Mouse (Mus musculus) T-helper 17 cell (primary cell): ENCODE measurements around the gene Fkbp5.
"Not testable (repeated sequence)": the region's sequence is repeated elsewhere in the genome, so short reads cannot be mapped to it uniquely, and the experiment has no call there.

Experiments used
- in situ Hi-C, 2 experiments: fragments of 300-600 bp; cut with MboI, MseI; formaldehyde crosslinking; loops; 1 replicate in 1 of 2; 2 replicates in 1 of 2; pipeline ENCODE4 v1.15.1; 2025; ENCODE audit warnings: high pct_unique_total_duplicates in 2 of 2

Fkbp5 gene

DNA sequence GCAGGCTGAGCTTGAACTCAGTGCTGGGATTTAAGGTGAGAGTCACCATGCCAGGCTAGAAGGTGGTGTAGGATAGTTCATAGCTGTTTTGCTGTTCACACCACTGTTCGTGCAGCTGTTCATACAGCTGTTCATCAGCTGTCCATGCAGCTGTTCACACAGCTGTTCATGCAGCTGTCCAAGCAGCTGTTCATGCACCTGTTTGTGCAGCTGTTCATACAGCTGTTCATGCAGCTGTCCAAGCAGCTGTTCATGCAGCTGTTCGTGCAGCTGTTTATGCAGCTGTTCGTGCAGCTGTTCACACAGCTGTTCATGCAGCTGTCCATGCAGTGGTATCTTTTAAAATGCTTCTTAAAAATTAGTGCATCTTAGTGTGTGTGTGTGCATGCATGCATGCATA is 128.8 kb downstream of the Fkbp5 start:
- in situ Hi-C loops, result loop anchor here (5.0 kb wide), 1 partner anchor 139 kb away; no protein-coding TSS in a partner anchor

DNA sequence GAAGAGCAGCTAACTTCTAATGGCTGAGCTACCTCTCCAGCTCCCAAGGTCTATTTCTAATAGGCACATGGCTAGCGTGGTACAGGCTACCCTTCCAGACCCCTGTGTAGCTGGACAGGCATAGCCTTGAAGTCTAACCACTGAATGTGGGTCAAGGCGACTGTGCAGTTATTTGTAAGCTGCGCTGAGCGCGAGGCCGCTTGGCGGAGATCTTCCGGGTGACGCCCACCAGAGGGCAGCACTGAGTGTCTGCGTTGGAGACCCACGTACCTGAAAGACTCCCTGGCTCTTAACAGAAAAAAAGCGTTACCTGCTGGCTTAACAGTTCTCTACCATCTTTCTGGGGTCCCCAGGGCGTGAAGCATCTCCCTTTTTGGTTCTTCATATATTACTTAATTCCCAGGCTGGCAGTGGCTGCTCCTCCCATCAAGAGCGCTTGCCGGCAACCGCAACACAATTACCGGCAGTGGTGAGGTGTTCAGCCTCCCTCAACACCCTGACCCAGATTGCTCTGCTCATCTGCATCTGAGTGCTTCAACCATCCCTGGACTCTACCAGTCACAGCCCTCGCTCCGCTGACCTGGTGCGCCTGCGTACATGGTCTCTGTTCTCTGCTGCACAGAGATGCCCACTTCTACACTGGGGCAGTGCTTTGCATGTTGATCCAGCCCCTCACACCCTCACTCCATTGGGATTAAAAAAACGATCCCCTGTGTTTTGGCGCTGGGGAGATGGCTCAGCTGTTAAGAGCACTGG is 131.0 kb downstream of the Fkbp5 start:
- in situ Hi-C loops, result loop anchor here (5.0 kb wide), 1 partner anchor 141 kb away; no protein-coding TSS in a partner anchor

DNA sequence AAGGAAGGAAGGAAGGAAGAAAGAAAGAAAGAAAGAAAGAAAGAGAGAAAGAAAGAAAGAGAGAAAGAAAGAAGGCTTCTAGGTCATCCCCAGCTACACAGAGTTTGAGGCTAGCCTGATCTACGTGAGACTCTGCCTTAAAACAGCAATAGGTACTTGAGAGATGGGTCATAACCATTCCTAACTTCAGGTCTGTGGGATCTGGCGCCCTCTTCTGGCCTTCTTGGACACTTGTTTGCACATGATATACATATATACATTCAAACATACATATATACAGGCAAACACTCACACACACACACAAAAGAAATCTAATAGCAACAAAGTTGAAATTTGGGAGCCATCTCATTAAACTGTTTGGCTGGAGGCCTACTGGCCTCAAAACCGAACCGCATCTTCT is 133.0 kb downstream of the Fkbp5 start:
- in situ Hi-C loops, result no loop called here

DNA sequence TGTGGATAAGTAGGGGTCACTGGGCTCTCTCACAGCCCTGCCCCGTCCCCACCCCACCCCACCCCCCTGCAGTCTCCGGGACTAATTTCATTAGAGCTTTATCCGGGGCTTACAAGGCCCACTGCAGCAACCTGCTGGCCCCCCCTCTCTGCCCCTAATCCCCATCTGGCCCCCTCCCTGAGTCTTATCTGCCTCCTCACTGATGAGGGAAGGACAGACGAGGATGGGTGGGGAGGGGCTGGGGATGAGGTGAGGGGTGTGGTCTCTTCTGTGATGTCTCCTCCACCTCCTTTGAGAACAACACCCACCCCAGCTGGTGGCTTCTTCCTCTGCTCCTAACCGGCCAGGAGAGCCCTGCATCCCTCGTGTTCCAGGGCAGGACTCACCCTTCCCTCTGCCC is 137.1 kb downstream of the Fkbp5 start:
- in situ Hi-C loops, result no loop called here

DNA sequence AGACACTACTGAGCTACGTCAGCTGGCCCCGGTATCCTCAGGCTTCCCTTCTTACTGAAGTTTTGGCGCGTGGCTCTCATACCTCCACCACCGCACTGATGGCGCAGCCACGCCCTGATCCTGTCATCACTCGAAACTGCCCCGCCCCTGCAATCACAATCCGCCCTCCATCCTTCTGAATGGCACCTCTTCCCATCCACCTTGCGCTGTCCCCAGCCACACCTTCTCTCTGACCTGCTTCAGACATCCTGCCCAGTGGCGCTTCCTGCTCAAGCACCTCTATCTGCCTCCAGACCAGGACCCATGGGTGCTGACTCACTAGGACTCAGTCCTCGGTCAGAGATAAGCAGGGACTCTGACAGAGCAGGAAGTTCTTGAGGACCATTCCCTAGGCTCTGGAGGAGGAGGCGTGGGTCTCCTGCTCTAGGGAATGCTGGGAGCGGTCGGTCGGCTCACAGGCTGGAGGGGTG is 141.7 kb downstream of the Fkbp5 start:
- in situ Hi-C loops, result loop anchor here in 1 of 2 experiments (10.0 kb wide), 1 partner anchor 1311 kb away; no protein-coding TSS in a partner anchor

DNA sequence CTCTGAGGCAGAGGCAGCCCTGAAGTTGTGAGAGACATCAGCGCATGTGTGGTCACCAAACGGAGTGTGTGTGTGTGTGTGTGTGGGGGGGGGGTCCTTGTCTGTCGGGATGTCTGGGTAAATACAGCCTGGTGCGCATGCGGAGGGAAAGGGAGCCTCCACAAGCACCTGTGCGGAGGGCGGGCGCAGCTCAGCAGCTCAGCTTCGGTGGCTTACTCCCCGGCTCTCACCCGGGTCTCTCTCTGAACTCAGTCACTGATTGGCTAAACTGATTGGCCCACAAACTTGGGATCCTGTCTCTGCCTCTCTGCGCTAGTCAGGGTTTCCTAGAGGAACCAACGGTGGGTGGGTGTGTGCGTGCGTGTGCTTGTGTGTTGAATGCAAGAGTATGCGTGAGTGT is 142.8 kb downstream of the Fkbp5 start:
- in situ Hi-C loops, result loop anchor here in 1 of 2 experiments (10.0 kb wide), 1 partner anchor 1310 kb away; no protein-coding TSS in a partner anchor

DNA sequence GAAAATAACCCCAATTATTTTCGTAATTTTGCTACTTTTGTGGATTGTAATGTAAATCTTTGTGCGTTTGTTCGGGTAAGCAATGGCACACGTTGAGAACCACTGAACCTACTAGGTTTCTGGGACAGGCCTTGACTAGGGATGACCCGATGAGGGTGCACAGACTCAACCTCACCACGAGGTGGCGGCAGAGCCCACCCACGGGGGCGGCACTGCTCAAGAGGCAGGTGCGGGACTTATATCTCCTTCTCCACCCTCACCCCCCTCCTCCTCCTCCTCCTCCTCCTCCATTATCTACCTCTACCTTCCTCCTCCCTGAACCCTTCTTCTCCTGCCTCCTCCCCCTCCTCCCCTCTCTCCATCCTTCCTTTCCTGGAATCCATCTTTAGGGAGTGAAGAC is 143.5 kb downstream of the Fkbp5 start:
- in situ Hi-C loops, result loop anchor here in 1 of 2 experiments (10.0 kb wide), 1 partner anchor 1309 kb away; no protein-coding TSS in a partner anchor

DNA sequence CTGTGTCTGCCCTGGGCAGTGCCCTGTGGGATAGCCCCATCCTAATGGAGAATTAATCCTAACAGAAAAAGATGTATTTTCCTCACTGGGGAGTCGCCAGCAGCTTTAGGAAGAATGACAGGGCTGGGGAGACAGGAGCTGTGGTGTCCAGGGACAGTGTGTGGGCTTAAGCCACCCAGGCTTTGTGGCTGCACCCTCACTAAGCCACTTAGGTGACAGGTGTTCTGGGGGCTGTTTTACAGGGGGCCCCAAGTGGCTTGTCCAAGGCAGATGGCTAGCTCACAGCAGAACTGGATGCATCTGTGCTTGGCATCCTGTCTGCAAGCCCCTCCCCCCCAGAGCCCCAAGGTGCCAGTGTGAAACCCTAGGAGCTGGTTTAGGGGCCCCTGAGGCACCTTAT is 145.4 kb downstream of the Fkbp5 start:
- in situ Hi-C loops, result loop anchor here in 1 of 2 experiments (10.0 kb wide), 1 partner anchor 1307 kb away; no protein-coding TSS in a partner anchor

DNA sequence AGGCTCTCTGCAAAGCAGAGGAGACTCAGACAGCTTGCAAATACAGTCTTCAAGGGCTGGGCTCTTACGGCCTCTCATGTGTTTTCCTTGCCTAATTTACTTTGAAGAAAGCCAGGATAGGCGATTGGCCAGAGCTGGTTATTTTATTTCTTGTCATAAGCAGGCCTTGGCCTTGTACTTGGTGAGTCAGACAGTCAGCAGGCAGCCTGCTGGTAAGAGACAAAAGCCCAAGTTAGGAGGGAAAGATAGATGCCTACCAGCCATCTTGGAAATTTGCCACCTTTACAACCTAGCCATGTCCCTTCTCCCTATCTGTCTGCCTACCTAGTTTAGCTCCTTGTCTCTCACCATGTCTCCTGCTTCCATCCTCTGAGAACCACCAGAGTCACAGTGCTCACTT is 146.0 kb downstream of the Fkbp5 start:
- in situ Hi-C loops, result loop anchor here in 1 of 2 experiments (10.0 kb wide), 1 partner anchor 1306 kb away; no protein-coding TSS in a partner anchor

DNA sequence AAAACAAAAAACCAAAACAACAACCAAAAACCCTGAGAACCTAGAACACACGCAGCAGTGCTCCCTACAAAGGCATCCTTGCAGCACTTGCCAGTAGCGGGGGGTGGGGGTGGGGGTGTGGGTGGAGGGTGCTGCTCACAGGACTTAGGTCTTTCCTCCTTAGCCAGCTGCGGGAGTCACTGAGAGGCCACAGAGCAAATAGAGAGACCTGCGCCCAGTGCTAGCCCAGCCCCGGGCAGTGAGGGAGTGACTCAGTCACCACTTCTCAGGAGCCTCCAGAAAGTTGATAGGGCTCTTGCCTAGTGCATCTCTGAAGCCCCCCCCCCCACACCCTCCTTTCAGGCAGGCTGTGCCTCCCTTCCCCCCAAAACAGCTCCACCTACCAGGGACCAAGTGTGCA is 148.3 kb downstream of the Fkbp5 start:
- in situ Hi-C loops, result no loop called here

DNA sequence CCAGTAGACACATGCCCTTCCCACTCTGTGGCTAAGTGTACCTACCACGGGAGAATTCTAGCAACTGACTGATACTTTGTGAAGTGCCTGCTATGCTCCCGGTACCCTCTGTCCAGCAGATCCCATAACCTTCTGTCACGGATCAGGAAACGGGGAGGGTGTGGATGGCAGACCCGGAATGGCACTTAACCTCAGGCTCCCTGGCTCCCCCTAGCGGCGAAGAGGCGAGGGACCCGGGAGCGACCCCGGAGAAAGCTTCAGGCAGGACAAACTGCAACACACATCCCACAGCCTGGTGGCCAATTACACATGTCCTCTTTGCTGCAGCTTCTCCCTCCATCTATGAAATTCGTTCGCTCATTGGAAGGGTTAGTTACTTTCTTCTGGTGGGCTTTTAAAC is 148.9 kb downstream of the Fkbp5 start:
- in situ Hi-C loops, result no loop called here

DNA sequence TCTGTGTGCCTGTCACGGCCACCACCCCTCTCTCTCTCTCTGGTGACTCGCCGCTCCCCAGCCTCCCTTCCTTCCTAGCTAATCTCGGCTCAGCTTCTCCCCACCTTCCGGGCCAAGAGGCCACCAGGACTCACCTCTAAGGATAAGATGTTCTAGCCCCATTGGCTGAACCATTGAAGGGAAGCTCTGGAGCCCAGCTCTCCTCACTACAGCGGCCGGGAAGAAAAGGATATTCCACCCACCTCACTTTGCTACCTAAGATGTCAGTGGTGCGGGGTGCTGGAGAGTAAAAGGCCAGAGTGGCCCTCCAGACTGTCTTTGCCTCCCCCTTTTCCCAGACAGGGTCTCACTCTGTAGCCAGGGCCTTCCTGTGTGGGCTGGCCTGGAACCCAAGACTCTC is 152.2 kb downstream of the Fkbp5 start, which contains the start of gene Tulp1:
Gene Tulp1 (minus strand): TSS at position 101 of the 400 bp plus-strand sequence.
- in situ Hi-C loops, result no loop called here

DNA sequence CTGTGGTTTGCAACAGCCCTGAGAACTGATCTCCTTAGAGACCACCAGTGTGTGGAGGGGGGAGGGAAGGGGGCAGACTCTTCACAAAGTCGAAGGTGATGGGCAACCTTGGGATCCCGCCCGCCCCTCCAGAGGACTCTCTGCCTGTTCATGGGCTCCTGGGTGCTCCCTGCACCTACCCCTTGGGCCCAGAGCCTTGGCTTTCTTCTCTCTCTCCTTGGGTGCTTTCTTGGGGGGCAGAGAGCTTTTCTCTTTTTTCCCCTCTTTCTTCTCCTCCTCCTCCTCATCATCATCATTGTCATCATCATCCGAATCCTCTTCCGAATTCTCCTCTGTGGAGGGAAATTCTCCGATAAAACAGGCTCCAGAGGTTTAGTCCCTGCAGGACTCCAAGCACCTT is 153.8 kb downstream of the Fkbp5 start:
- in situ Hi-C loops, result no loop called here

DNA sequence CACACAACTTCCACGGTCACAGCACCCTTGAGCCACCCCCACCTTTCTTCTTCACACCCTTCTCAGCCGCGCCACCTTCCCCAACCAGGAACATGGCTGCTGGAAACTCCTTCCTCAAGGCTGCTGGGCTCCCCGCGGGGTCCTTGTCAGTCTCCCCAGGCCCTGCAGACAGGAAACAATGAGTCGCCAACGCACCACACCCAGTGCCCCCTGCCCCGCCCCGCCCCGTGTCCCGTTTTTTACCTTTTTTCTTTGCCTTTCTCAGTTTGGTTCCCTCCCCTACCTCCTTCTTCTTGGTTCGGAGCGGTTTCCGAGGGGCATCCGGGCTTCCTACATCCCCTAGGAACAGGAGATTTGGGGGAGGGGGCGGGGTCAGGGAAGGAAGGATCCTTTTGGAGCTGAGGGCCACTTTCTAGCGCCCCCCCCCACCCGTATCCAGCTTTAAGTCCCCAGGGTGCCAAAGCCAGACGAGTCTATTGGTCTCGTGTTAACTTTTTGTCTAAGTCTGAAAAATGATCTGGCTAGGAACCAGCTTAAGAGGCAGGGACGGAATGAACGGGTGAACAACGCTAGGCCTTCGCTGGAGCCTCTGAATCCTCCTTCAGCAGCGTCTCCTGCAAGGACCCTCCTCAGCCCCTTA is 154.6 kb downstream of the Fkbp5 start:
- in situ Hi-C loops, result no loop called here

DNA sequence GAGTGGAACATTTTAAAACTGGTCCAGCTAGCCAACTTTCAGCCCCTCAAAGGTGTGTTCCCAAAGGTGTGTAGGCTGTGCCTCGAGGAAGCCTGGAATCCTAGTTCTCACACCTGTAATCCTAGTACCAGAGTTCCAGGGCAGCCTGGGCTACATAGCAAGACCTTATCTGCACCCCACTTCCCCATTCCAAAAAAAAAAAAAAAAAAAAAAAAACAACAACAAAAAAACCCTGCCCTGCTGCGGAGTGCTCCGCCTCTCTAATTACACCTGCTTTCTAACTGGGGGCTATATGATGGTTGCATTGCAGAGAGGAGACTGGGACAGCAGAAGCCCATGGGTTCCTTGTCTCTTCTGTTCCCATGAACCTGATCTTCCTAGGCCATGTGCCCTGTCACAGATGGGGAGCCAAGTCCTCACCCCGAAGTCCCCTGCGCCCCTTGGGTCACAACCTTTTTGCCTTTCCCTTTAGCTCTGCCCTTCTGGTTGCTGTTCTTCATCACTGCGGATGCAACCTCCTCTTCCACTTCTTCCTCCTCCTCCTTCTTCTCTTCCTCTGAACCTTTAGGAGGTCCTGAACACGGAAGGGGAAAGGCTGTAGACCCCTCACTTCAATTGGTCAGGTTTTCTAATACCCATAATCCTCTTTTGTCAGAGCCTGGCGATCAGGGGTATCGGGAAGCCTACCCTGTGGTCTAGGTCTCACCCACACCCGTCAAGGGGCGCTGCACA is 155.2 kb downstream of the Fkbp5 start:
- in situ Hi-C loops, result no loop called here

DNA sequence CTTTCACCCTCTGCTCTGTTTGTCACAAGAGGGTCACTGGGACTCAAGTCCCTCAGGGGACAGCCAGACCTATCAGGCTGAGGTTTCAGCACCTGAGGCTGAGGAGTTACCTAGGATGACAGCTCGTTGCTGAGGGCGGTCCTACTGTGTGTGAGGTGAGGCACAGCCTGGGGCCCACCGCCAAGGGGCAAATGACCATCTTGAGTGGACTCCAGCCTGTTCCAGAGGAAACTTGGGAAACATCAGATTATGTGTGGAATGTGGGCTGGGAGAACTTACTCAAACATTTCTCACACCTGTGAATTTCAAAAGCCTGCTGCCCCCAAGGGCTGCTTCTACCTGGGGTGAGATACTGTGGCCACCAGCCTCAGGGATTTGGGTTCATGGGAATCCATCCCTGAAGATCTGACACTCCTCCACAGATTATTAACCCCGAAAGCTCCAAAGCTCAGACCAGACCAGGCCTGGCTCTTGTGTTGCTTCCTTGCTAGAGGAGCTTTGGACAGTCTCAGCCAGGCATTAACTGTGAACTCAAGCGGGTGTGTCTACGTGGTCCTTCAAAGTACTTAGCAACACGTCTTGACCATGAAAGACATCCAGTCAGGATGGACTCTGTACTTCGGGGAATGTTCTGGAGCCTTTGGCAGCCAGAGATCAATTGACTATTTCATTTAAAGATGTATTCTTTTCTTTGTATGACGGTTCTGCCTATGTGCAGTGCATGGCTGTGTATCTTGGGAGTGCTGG is 156.6 kb downstream of the Fkbp5 start:
- in situ Hi-C loops, result no loop called here

DNA sequence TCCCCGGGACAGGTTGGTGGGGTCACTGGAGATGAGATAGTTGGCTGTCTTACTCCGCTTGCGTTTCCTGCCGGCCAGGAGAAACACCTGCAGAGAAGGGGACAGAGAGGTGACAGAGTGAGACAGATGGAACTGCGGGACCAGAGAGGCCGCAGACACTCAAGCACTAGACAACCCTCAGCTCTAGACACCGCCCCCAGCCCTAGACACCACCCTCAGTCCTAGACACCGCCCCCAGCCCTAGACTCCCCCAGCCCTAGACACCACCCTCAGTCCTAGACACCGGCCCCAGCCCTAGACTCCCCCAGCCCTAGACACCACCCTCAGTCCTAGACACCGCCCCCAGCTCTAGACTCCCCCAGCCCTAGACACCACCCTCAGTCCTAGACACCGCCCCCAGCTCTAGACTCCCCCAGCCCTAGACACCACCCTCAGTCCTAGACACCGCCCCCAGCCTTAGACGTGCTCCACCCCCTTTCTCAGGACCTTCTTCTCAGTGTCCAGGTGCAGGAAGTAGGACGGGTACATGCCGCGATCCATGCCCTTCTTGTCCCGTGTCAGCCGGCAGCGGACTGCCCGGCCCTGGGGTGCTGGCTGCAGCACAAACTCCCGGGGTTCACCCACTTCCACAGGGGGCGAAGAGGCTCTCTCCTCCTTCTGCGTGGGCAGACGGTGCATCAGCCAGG is 158.6 kb downstream of the Fkbp5 start:
- in situ Hi-C loops, result not testable (repeated sequence)

DNA sequence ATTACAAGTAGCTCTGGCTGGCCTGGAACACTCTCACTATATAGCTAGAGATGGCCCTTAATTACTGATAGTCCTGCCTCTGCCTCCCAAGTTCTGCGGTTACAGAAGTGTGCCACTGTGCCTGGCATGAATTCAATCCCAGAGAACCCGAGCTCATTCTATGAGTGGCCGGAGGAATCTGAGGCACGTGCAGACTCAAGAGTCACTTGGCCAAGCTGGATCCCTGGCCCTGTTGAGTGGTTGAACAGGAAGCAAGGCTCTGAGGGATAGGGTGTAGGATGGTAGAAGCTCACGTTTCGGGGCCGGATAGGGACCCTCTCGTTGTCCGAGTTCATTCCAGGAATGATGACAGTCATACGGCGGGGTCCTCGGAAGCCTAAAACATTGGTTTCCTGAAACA is 161.5 kb downstream of the Fkbp5 start:
- in situ Hi-C loops, result no loop called here

DNA sequence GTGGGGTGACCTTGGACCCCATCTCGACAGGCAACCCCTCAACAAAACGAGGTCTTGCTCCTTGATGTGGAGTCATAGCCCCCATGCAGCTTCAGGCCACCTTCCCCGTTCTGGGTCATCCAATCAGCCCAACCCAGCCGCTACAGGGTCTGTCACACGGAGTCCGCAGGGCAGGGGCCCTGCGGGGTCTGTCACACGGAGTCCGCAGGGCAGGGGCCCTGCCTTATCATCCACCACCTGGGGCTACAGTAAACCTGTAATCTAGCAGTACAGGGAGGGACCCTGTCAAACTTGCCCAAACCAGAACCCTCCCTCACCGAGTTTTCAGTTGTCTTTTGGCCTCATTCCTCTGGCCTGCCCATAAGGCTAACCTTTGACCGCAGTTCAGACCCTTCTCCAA is 165.3 kb downstream of the Fkbp5 start:
- in situ Hi-C loops, result no loop called here

DNA sequence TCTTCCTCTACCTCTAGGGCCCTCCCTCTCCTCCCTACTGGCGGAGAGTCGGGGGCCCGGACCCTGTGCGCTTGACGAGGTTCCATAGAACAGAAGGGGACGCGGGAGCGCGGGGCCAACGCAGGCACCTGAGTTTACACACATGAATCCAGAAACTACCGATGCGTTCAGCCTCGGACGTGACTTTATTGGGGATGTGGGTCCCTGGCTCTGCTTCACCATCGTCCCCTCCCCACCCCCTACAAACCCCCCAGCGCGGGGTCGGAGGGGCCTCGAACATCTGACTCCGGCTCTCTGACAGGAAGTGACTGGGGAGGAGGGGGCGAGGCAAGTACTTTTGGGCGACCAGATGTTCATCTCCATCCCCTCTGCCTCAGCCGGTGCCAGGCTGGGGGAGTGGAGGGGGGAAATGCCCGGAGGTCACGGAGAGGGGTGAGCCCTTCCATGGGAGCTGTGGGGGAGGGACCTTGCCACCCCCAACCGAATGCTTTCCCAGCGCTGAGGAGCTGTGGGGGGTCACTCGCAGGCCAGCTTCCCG is 165.9 kb downstream of the Fkbp5 start:
- in situ Hi-C loops, result no loop called here
